Mouse (Mus musculus): Measurements from ENCODE around the gene Rrm2.
"Not testable (repeated sequence)": the region's sequence is repeated elsewhere in the genome, so short reads cannot be mapped to it uniquely, and the experiment has no call there.

The Rrm2 gene

GRCm38 (mm10) chr12:24707954-24708823 is at the start of gene Rrm2:
Gene Rrm2, plus strand, starts transcription at chr12:24708241.
- peak; percentile 91 to 94 for DNase-seq (ENCODE audit: low spot score in 2 of 2)

GRCm38 (mm10) chr12:24658998-24659397 is 49.0 kb upstream of the Rrm2 start:
- no peak for DNase-seq (ENCODE audit: low spot score in 2 of 2)

DNA sequence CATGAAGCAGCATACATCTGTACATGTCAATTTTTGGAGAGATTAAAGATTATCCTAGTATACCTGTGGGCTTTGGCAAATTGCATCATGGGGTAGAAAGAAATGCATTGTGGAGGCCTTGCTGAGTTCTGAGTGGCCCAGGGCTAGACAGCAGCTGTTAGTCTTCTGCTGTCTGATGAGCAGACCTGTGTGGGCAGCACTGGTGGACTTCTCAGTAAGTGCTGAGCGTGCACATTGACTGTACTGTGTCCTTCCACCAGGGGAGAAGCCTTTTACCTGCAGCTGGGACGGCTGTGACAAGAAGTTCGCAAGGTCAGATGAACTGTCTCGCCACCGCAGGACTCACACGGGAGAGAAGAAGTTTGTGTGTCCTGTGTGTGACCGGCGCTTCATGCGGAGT is 48.1 kb upstream of the Rrm2 start:
- no peak for DNase-seq (ENCODE audit: low spot score in 2 of 2)

GRCm38 (mm10) chr12:24661100-24661499 is 46.9 kb upstream of the Rrm2 start:
- DNase-seq (ENCODE audit: low spot score in 2 of 2) = no peak

- no peak for DNase-seq (ENCODE audit: low spot score in 2 of 2)
Measured at GRCm38 (mm10) chr12:24662131-24662530, 45.9 kb upstream of the Rrm2 start.

GRCm38 (mm10) chr12:24680096-24680491 is 27.9 kb upstream of the Rrm2 start:
- no peak for DNase-seq (ENCODE audit: low spot score in 2 of 2)

DNA sequence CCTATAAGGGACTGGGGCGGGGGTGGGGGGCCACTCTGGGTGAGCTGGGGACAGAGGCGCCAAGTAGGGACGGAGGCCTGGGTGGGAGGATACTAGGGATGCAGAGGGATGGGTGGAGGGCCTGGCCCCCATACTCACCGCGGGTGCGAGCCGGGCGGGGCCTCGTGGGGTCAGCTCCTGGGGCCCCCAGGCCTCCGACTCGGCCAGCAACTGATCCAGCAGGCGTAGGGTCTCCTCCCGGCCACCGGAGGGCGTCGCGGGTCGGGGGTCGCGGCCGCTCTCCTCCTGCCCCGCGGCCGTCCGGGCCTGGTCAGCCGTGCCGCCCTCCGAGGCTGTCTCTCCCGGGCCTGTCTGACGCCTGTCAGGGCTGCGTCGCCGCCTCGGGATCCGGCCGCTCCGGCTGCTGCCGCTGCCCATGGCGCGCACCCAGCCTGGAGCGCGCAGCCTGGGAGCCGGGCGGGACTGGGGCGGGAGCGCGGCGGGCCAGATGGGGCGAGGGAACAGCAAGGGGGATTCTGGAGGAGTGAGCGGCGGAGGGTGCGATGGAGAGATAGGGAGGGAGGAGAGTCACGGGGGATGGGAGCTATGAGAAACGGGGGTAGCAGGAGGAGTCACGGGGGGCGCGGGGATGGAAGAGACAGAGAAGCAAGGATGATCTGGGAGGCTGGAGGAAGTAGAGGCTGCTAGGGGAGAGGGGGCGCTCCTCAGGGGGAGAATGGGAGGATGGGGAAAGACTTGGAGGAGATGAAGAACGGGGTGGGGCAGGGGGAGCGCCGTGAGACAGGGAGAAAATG is 27.4 kb upstream of the Rrm2 start:
- no peak for DNase-seq (ENCODE audit: low spot score in 2 of 2)

GRCm38 (mm10) chr12:24681286-24682023 is 26.6 kb upstream of the Rrm2 start, which contains the start of gene Cys1:
Gene Cys1, minus strand, starts transcription at chr12:24681813.
- no peak for DNase-seq (ENCODE audit: low spot score in 2 of 2)

GRCm38 (mm10) chr12:24682563-24682962 is 25.5 kb upstream of the Rrm2 start:
- no peak for DNase-seq (ENCODE audit: low spot score in 2 of 2)

GRCm38 (mm10) chr12:24683461-24683860 is 24.6 kb upstream of the Rrm2 start:
- no peak for DNase-seq (ENCODE audit: low spot score in 2 of 2)

- DNase-seq (ENCODE audit: low spot score in 2 of 2) = no peak
Measured at GRCm38 (mm10) chr12:24686038-24686695, 21.9 kb upstream of the Rrm2 start.

DNA sequence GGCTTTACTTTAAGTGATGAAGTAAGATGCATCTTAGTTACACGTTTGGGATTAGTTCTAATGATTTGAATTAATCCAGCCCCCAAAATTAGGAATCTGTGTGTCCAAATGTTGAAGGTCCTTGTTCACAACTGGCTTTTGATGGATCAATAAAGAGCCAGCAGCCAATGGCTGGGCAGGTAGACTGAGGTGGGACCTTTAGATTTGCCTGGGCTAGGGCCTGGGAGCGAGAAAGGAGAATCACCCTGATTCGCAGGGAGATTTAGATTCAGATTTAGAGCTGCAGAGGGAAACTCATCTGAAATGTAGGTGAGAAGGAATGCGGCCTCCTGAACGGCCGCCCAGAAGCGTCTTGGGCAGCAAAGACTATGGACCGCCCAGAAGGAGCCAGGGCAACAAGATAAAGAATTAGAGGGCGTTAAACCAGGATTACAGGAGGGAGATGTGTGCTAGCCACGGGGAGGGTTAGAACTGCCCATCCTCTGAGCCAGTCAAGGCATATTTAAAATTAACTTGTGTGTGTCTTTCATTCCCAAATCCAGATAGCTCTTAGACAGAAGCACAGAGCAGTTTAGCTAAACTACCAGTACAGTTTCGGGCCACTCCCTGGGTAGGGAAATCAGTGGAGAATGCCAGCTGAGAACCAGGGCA is 21.2 kb upstream of the Rrm2 start:
- no peak for DNase-seq (ENCODE audit: low spot score in 2 of 2)

DNA sequence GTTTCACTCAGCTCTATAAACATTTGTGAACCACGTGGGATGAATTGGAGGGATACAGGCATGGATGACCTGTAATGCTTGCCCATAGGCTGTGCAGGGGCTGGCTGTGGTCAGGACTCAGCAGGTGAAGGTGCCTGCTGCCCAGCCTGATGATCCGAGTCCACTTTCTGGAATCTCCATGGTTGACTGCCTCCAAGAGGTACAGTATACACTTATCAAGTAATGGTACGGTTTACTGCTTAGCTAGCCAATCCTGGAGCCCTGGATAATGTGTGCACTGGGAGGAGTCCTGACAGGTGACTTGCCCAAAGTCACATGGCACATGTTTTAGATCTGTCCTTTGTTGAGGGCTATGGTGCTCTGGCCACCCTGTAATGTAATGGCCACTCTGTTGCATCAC is 17.7 kb upstream of the Rrm2 start:
- no peak for DNase-seq (ENCODE audit: low spot score in 2 of 2)

DNA sequence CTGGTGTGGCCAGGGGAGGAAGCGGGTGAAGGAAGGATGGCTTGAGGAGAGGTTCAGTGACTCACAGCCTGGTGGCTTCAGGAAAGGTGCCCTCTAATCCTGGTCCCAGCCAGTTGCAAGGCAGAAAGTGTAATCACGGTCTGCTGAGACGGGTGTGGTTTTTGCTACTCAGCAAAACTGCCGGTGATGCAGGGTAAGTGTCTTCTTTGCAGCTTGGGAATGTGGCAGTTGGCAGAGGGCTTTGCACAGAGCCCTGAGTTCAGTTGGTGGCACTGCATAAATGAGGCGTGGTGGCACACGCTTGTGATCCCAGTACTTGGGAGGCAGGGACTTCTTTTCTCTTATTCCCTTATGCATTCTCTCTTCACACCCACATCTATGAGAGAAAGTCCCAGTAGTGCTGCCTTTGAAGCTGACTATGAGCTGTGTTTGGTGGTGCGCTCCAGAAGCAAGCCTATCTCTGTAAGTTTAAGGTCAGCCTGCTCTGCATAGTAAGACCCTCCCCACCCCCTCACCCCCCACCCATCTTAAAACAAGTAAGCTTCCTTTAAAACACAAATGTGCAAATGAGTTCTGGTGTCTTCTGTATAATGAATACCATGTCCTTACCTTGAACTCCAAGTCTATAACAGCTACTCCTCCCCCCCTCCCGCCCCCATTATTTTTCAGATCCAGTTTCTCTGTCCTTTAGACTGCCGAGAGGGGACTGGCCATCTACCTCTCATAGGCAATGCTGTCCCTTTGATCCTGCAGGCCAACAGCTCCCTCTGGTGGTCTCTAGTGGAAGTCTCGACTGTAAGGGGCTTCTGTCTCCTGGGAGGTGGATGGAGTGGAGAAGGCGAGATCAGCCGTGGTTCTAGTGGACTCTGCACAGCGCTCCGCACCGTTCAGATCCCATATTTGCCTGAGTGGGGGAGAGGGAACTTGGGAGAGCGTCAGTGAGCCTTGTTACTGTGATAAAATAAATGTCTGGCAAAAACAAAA is 11.2 kb upstream of the Rrm2 start:
- DNase-seq (ENCODE audit: low spot score in 2 of 2) = peak; percentile 66 to 74

GRCm38 (mm10) chr12:24697484-24698204 is 10.4 kb upstream of the Rrm2 start:
- no peak for DNase-seq (ENCODE audit: low spot score in 2 of 2)

DNA sequence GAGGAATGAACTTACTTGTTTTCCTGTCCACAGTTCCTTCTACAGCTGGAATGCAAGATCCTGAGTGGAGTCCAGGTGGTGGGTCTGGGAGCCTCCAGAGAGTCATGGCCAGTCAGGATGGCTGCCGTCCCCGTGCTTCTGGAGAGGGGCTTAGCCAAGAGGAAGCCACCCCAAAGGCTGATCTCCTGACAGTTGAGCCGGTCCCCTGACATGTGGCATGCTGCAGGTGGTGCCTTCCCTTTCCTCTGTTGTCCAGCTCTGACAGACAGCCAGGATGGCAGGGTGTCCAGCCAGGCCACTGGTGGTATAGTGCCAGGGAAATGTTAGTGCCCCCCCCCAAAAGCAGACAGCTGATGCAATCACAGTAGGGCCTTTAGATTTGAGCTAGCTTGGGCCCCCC is 9.5 kb upstream of the Rrm2 start:
- DNase-seq (ENCODE audit: low spot score in 2 of 2) = no peak

GRCm38 (mm10) chr12:24699578-24699977 is 8.5 kb upstream of the Rrm2 start:
- DNase-seq (ENCODE audit: low spot score in 2 of 2) = no peak

DNA sequence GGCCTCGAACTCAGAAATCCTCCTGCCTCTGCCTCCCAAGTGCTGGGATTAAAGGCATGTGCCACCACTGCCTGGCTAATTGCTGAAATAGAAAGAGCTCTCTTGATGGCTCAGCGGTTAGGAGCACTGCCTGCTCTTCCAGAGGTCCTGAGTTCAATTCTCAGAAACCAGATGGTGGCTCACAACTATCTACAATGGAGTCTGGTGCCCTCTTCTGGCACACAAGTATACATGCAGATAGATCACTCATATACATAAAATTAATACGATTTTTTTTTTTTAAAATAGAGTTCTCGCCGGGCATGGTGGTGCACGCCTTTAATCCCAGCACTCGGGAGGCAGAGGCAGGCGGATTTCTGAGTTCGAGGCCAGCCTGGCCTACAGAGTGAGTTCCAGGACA is 6.4 kb upstream of the Rrm2 start:
- DNase-seq (ENCODE audit: low spot score in 2 of 2) = not testable (repeated sequence)

DNA sequence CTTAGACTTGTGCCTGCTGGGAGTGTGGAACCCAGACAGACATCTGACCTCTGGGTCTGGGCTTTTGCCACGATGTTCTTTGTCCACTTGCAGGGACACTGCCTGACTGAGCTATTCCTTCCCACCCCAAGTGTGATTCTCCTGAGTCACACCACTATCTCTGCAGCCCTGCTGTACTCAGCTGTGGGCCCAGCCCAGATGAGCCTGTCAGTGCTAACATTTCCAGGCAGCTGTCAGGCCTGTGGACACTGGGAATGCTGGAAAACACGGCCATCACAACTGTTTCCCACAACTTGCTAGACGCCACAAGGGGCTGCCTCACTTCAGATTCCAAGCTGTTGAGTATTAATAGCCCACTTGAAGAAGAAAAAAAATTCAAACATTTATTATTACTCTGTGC is 5.0 kb upstream of the Rrm2 start:
- DNase-seq (ENCODE audit: low spot score in 2 of 2) = no peak

Data from spleen, postnatal 36 days (tissue).